Mouse (Mus musculus): Measurements from ENCODE around the gene Jpt1. TPM values are rescaled to one million over a fixed set of nuclear protein-coding genes. Genes with fewer than 3 reads are reported as not detected.

Gene Jpt1
- polyA plus RNA-seq, 1 experiment = 163 TPM

DNA sequence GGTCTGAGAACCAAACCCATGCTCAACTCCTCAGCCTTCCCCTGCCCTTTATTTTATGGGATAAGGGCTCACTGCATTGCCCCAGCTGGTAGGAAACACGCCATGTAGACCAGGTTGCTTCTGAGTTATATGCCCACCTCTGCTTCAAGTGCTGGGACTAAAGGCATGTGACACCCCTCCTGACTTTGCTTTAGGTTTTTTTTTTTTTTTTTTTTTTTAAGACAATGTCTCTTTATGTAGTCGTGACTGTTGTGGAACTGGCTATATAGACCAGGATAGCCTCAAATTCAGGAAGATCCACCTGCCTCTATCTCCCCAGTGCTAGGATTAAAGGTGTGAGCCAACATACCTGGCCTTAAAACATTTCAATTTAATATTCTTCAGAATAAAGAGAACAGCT lies 8.5 kb upstream of the Jpt1 start:
- H3K27ac ChIP-seq (ENCODE audit: insufficient read depth, low read length) = no peak overlapping the region; the same call in 1 of the 2 replicates
- H3K9me3 ChIP-seq (replicated peaks; ENCODE audit: control insufficient read depth, insufficient read depth, low read length, poor library complexity, severe bottlenecking) = no peaks in the 10 kb centered on the region
- H3K9ac ChIP-seq (ENCODE audit: low read depth, poor library complexity, severe bottlenecking) = no peak overlapping the region
- H3K36me3 ChIP-seq (ENCODE audit: control insufficient read depth, insufficient read depth, low read length, poor library complexity, severe bottlenecking) = peaks cover 44% of the 10 kb centered on the region
- TF ChIP-seq POLR2A (IDR thresholded peaks at IDR 0.05; ENCODE audit: insufficient read depth, low read length) = no peak
- no peak for TF ChIP-seq CTCF (IDR thresholded peaks at IDR 0.05; ENCODE audit: low read depth, low read length)
- TF ChIP-seq EP300 (IDR thresholded peaks at IDR 0.05; ENCODE audit: insufficient read depth, low read depth, low read length) = no peak
- no peaks in the 10 kb centered on the region for H3K4me1 ChIP-seq (ENCODE audit: control insufficient read depth, insufficient read depth, low read length)
- H3K4me3 ChIP-seq (ENCODE audit: low read depth, low read length) = no peak overlapping the region
- H3K27me3 ChIP-seq (ENCODE audit: control insufficient read depth, insufficient read depth, low read length, poor library complexity, severe bottlenecking) = no peaks in the 10 kb centered on the region

DNA sequence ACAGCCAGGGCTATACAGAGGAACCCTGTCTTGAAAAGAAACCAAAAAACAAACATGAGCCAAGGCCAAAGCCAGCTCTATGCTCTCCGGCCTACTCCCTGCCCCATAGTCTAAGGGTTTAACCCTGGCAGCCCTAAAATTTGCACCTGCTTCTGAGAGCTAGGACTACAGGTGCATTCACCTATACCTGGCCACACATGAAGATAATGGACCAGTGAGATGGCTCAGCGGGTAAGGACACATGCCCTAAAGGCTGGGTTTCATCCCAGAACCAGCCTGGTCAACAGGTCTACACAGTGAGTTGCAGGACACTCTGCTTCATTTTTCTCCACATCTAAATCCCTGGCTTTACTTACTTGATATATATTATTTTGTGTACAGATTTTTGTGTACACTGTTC lies 8.1 kb upstream of the Jpt1 start:
- TF ChIP-seq CTCF (IDR thresholded peaks at IDR 0.05; ENCODE audit: low read depth, low read length) (no peak), EP300 (IDR thresholded peaks at IDR 0.05; ENCODE audit: insufficient read depth, low read depth, low read length) (no peak), POLR2A (IDR thresholded peaks at IDR 0.05; ENCODE audit: insufficient read depth, low read length) (no peak)
- Histone ChIP-seq H3K4me1 (ENCODE audit: control insufficient read depth, insufficient read depth, low read length) (no peaks in the 10 kb centered on the region), H3K4me3 (ENCODE audit: low read depth, low read length) (no peak overlapping the region), H3K9me3 (replicated peaks; ENCODE audit: control insufficient read depth, insufficient read depth, low read length, poor library complexity, severe bottlenecking) (no peaks in the 10 kb centered on the region), H3K27me3 (ENCODE audit: control insufficient read depth, insufficient read depth, low read length, poor library complexity, severe bottlenecking) (no peaks in the 10 kb centered on the region), H3K9ac (ENCODE audit: low read depth, poor library complexity, severe bottlenecking) (no peak overlapping the region), H3K36me3 (ENCODE audit: control insufficient read depth, insufficient read depth, low read length, poor library complexity, severe bottlenecking) (peaks cover 40% of the 10 kb centered on the region), H3K27ac (ENCODE audit: insufficient read depth, low read length) (no peak overlapping the region; the same call in 1 of the 2 replicates)

DNA sequence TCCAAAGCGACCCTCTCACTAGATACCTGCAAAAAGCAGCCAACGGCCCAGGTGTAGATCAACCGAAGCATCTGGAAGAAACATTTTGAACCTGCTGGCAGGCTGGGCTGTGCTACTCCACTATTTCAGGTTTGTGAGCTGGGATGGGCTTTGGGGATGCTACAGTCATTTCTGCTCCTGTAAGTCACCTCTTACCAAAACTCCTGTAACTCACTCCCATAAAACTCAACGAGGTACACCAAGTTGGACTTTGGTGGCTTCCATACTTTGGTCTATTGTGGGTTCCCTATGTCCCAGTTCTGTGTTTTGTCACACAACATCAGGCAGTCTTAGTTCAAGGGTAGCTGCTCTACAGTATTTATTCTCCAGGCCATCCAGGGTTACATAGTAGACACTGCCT lies 6.9 kb upstream of the Jpt1 start:
- Histone ChIP-seq H3K27me3 (ENCODE audit: control insufficient read depth, insufficient read depth, low read length, poor library complexity, severe bottlenecking) (no peaks in the 10 kb centered on the region), H3K9ac (ENCODE audit: low read depth, poor library complexity, severe bottlenecking) (no peak overlapping the region), H3K4me1 (ENCODE audit: control insufficient read depth, insufficient read depth, low read length) (no peaks in the 10 kb centered on the region), H3K4me3 (ENCODE audit: low read depth, low read length) (no peak overlapping the region), H3K36me3 (ENCODE audit: control insufficient read depth, insufficient read depth, low read length, poor library complexity, severe bottlenecking) (peaks cover 28% of the 10 kb centered on the region), H3K27ac (ENCODE audit: insufficient read depth, low read length) (no peak overlapping the region), H3K9me3 (replicated peaks; ENCODE audit: control insufficient read depth, insufficient read depth, low read length, poor library complexity, severe bottlenecking) (no peaks in the 10 kb centered on the region)
- TF ChIP-seq POLR2A (IDR thresholded peaks at IDR 0.05; ENCODE audit: insufficient read depth, low read length) (no peak), CTCF (IDR thresholded peaks at IDR 0.05; ENCODE audit: low read depth, low read length) (no peak), EP300 (IDR thresholded peaks at IDR 0.05; ENCODE audit: insufficient read depth, low read depth, low read length) (no peak)

DNA sequence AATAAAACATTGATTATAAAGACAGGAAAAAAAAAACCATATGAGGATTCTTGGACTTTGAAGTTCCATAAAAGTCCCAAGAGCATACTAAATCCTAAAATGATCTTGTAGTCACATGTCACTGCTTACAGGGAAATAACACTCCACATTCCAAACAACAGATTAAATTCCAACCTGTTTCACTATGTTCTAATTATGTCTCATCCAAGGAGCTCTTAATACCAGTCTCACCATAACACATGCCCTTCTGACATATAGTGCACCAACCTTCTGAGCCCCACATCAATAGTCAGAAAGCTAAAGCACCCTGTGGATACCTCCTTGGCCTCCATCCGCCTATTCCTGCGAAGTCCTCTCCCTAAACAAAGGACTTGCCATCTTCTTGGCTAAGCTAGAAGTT lies 6.0 kb upstream of the Jpt1 start:
- no peaks in the 10 kb centered on the region for H3K27me3 ChIP-seq (ENCODE audit: control insufficient read depth, insufficient read depth, low read length, poor library complexity, severe bottlenecking)
- no peak overlapping the region for H3K4me3 ChIP-seq (ENCODE audit: low read depth, low read length)
- H3K4me1 ChIP-seq (ENCODE audit: control insufficient read depth, insufficient read depth, low read length) = no peaks in the 10 kb centered on the region
- no peak overlapping the region for H3K9ac ChIP-seq (ENCODE audit: low read depth, poor library complexity, severe bottlenecking)
- peaks cover 20% of the 10 kb centered on the region for H3K36me3 ChIP-seq (ENCODE audit: control insufficient read depth, insufficient read depth, low read length, poor library complexity, severe bottlenecking)
- no peaks in the 10 kb centered on the region for H3K9me3 ChIP-seq (replicated peaks; ENCODE audit: control insufficient read depth, insufficient read depth, low read length, poor library complexity, severe bottlenecking)
- no peak overlapping the region for H3K27ac ChIP-seq (ENCODE audit: insufficient read depth, low read length)
- TF ChIP-seq POLR2A (IDR thresholded peaks at IDR 0.05; ENCODE audit: insufficient read depth, low read length) (no peak), EP300 (IDR thresholded peaks at IDR 0.05; ENCODE audit: insufficient read depth, low read depth, low read length) (no peak), CTCF (IDR thresholded peaks at IDR 0.05; ENCODE audit: low read depth, low read length) (no peak)

DNA sequence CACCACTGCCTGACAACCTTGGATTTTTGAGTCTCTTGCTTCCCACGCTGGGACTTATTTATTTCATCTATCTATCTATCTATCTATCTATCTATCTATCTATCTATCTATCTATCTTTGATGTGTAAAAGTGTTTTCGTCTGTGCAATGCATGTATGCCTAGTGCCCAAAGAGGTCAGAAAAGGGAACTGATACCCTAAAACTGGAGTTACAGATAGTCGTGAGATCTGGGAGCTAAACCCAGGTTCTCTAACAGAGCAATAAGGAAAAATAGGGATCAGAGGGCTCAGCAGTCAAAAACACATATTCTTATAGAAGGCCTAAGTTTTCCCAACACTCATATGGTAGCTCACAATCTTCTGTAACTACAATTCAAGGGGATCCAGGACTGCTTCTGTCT lies 5.4 kb upstream of the Jpt1 start:
- H3K4me1 ChIP-seq (ENCODE audit: control insufficient read depth, insufficient read depth, low read length) = no peaks in the 10 kb centered on the region
- TF ChIP-seq CTCF (IDR thresholded peaks at IDR 0.05; ENCODE audit: low read depth, low read length) = no peak
- TF ChIP-seq POLR2A (IDR thresholded peaks at IDR 0.05; ENCODE audit: insufficient read depth, low read length) = no peak
- no peak for TF ChIP-seq EP300 (IDR thresholded peaks at IDR 0.05; ENCODE audit: insufficient read depth, low read depth, low read length)
- H3K27ac ChIP-seq (ENCODE audit: insufficient read depth, low read length) = no peak overlapping the region
- no peak overlapping the region for H3K4me3 ChIP-seq (ENCODE audit: low read depth, low read length)
- peaks cover 13% of the 10 kb centered on the region for H3K36me3 ChIP-seq (ENCODE audit: control insufficient read depth, insufficient read depth, low read length, poor library complexity, severe bottlenecking)
- H3K27me3 ChIP-seq (ENCODE audit: control insufficient read depth, insufficient read depth, low read length, poor library complexity, severe bottlenecking) = no peaks in the 10 kb centered on the region
- no peaks in the 10 kb centered on the region for H3K9me3 ChIP-seq (replicated peaks; ENCODE audit: control insufficient read depth, insufficient read depth, low read length, poor library complexity, severe bottlenecking)
- no peak overlapping the region for H3K9ac ChIP-seq (ENCODE audit: low read depth, poor library complexity, severe bottlenecking)

DNA sequence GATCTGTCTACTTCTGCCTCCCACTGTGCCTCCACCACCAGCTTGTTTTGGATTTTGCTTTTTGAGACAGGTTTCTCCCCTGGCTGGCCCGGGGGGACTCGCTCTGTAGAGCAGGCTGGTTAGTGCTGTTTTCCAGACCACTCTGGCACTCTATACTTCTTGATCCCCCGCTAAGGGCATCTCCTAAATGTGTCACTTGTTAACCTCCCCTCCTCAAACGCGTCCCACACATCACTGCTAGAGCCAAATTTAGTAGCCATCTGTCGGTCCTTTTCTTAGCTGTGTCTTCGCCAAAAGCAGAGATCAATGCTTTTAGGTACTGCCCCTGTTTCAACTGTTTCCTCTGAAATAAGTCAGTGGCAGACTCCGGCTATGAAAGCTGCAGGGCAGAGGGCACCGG lies 4.5 kb upstream of the Jpt1 start:
- Histone ChIP-seq H3K27me3 (ENCODE audit: control insufficient read depth, insufficient read depth, low read length, poor library complexity, severe bottlenecking) (no peaks in the 10 kb centered on the region), H3K4me3 (ENCODE audit: low read depth, low read length) (no peak overlapping the region), H3K27ac (ENCODE audit: insufficient read depth, low read length) (no peak overlapping the region), H3K9me3 (replicated peaks; ENCODE audit: control insufficient read depth, insufficient read depth, low read length, poor library complexity, severe bottlenecking) (no peaks in the 10 kb centered on the region), H3K9ac (ENCODE audit: low read depth, poor library complexity, severe bottlenecking) (no peak overlapping the region), H3K36me3 (ENCODE audit: control insufficient read depth, insufficient read depth, low read length, poor library complexity, severe bottlenecking) (peaks cover 7% of the 10 kb centered on the region), H3K4me1 (ENCODE audit: control insufficient read depth, insufficient read depth, low read length) (no peaks in the 10 kb centered on the region)
- no peak for TF ChIP-seq CTCF (IDR thresholded peaks at IDR 0.05; ENCODE audit: low read depth, low read length)
- no peak for TF ChIP-seq EP300 (IDR thresholded peaks at IDR 0.05; ENCODE audit: insufficient read depth, low read depth, low read length)
- TF ChIP-seq POLR2A (IDR thresholded peaks at IDR 0.05; ENCODE audit: insufficient read depth, low read length) = no peak
